Mouse (Mus musculus): ENCODE measurements around the gene Pam. TPM values are rescaled to one million over a fixed set of nuclear protein-coding genes. Genes with fewer than 3 reads are reported as not detected.
A peak's percentile ranks its signal among the peaks of the same experiment; 100 is the strongest.

Gene Pam
- polyA plus RNA-seq, 1 experiment from 2014 or later = 40.7 TPM

GRCm38 (mm10) chr1:97785685-97786393 is 309.6 kb downstream of the Pam start:
- Histone ChIP-seq H3K4me1 (no peaks in the 10 kb centered on the region), H3K4me2 (no peak overlapping the region), H3K36me3 (replicated peaks) (no peaks in the 10 kb centered on the region), H3K4me3 (no peak overlapping the region), H3K27ac (no peak overlapping the region), H3K9me3 (no peaks in the 10 kb centered on the region), H3K27me3 (replicated peaks) (no peaks in the 10 kb centered on the region), H3K9ac (no peak overlapping the region)
- no peak for ATAC-seq (replicated peaks)
- WGBS = 93% methylated on average over 11 of the region's 11 CpGs

GRCm38 (mm10) chr1:97784928-97785327 is 310.5 kb downstream of the Pam start:
- H3K4me1 ChIP-seq = no peaks in the 10 kb centered on the region

GRCm38 (mm10) chr1:97781674-97782073 is 313.8 kb downstream of the Pam start:
- Histone ChIP-seq H3K36me3 (replicated peaks) (no peaks in the 10 kb centered on the region), H3K9me3 (no peaks in the 10 kb centered on the region), H3K4me2 (no peak overlapping the region), H3K4me1 (no peaks in the 10 kb centered on the region), H3K9ac (no peak overlapping the region), H3K27ac (no peak overlapping the region), H3K4me3 (no peak overlapping the region), H3K27me3 (replicated peaks) (no peaks in the 10 kb centered on the region)
- 96% methylated on average over 7 of the region's 7 CpGs for WGBS
- no peak for ATAC-seq (replicated peaks)

More at GRCm38 (mm10) chr1:97784928-97785327, 310.5 kb downstream of the Pam start:
- Histone ChIP-seq H3K36me3 (replicated peaks) (no peaks in the 10 kb centered on the region), H3K27ac (no peak overlapping the region), H3K4me3 (no peak overlapping the region), H3K27me3 (replicated peaks) (no peaks in the 10 kb centered on the region), H3K9me3 (no peaks in the 10 kb centered on the region), H3K4me2 (no peak overlapping the region), H3K9ac (no peak overlapping the region)
- WGBS = 75% methylated on average over 7 of the region's 7 CpGs
- no peak for ATAC-seq (replicated peaks)

- no peaks in the 10 kb centered on the region for H3K9me3 ChIP-seq
- H3K4me2 ChIP-seq = no peak overlapping the region
- ATAC-seq (replicated peaks) = no peak
- no peak overlapping the region for H3K4me3 ChIP-seq
- H3K27ac ChIP-seq = no peak overlapping the region
- 93% methylated on average over 2 of the region's 2 CpGs for WGBS
- H3K9ac ChIP-seq = no peak overlapping the region
- H3K36me3 ChIP-seq (replicated peaks) = no peaks in the 10 kb centered on the region
- H3K4me1 ChIP-seq = peaks cover 3% of the 10 kb centered on the region
- 0 out of 2 replicates have a peak, but pooled peaks cover 3% of the 10 kb centered on the region for H3K27me3 ChIP-seq (replicated peaks)
Observed at GRCm38 (mm10) chr1:97773973-97774372, 321.5 kb downstream of the Pam start.

GRCm38 (mm10) chr1:97773362-97773761 is 322.1 kb downstream of the Pam start:
- H3K4me2 ChIP-seq = no peak overlapping the region
- 0 out of 2 replicates have a peak, but pooled peaks cover 3% of the 10 kb centered on the region for H3K27me3 ChIP-seq (replicated peaks)
- no peaks in the 10 kb centered on the region for H3K36me3 ChIP-seq (replicated peaks)
- no peak overlapping the region for H3K9ac ChIP-seq
- no peak overlapping the region for H3K4me3 ChIP-seq
- 94% methylated on average over 6 of the region's 6 CpGs for WGBS
- no peaks in the 10 kb centered on the region for H3K9me3 ChIP-seq
- H3K27ac ChIP-seq = no peak overlapping the region
- peaks cover 7% of the 10 kb centered on the region for H3K4me1 ChIP-seq
- no peak for ATAC-seq (replicated peaks)

- no peaks in the 10 kb centered on the region for H3K9me3 ChIP-seq
- WGBS = 96% methylated on average over 5 of the region's 5 CpGs
- H3K27ac ChIP-seq = no peak overlapping the region
Observed at GRCm38 (mm10) chr1:97771727-97772126, 323.7 kb downstream of the Pam start.

GRCm38 (mm10) chr1:97771118-97771517 is 324.3 kb downstream of the Pam start:
- no peak overlapping the region; the same call in 1 of the 2 replicates for H3K4me3 ChIP-seq

More at GRCm38 (mm10) chr1:97771727-97772126, 323.7 kb downstream of the Pam start:
- Histone ChIP-seq H3K4me2 (no peak overlapping the region), H3K4me1 (peaks cover 21% of the 10 kb centered on the region), H3K36me3 (replicated peaks) (no peaks in the 10 kb centered on the region), H3K9ac (no peak overlapping the region), H3K27me3 (replicated peaks) (0 out of 2 replicates have a peak, but pooled peaks cover 3% of the 10 kb centered on the region), H3K4me3 (no peak overlapping the region)
- ATAC-seq (replicated peaks) = no peak

GRCm38 (mm10) chr1:97769904-97770753 is 325.3 kb downstream of the Pam start, which contains the start of the genes Gin1 and Ppip5k2:
Gene Gin1, plus strand, starts transcription at chr1:97770172.
Gene Ppip5k2, minus strand, starts transcription at chr1:97770411.
- peak within 1 kb of the TSS; percentile 76 for H3K9ac ChIP-seq
- H3K4me3 ChIP-seq = peak within 1 kb of the TSS; percentile 83
- peaks cover 31% of the 10 kb centered on the region for H3K4me1 ChIP-seq
- H3K27ac ChIP-seq = peak within 1 kb of the TSS; percentile 92
- no peaks in the 10 kb centered on the region for H3K9me3 ChIP-seq
- under 1% methylated on average over 66 of the region's 66 CpGs for WGBS
- ATAC-seq (replicated peaks) = peak; percentile 99
- peak within 1 kb of the TSS; percentile 63 for H3K4me2 ChIP-seq
- 0 out of 2 replicates have a peak, but pooled peaks cover 3% of the 10 kb centered on the region for H3K27me3 ChIP-seq (replicated peaks)
- H3K36me3 ChIP-seq (replicated peaks) = no peaks in the 10 kb centered on the region

More at GRCm38 (mm10) chr1:97771118-97771517, 324.3 kb downstream of the Pam start:
- Histone ChIP-seq H3K9me3 (no peaks in the 10 kb centered on the region), H3K27me3 (replicated peaks) (0 out of 2 replicates have a peak, but pooled peaks cover 3% of the 10 kb centered on the region), H3K4me1 (peaks cover 22% of the 10 kb centered on the region), H3K4me2 (peak overlapping the region; percentile 60; the same call in 1 of the 2 replicates), H3K9ac (no peak overlapping the region), H3K27ac (no peak overlapping the region), H3K36me3 (replicated peaks) (no peaks in the 10 kb centered on the region)
- WGBS = 56% methylated on average over 7 of the region's 7 CpGs
- ATAC-seq (replicated peaks) = no peak

GRCm38 (mm10) chr1:97769294-97769903 is 326.0 kb downstream of the Pam start:
- peak; percentile 82 for ATAC-seq (replicated peaks)
- H3K4me2 ChIP-seq = peak overlapping the region; percentile 63
- no peaks in the 10 kb centered on the region for H3K36me3 ChIP-seq (replicated peaks)
- H3K27ac ChIP-seq = peak overlapping the region; percentile 92
- WGBS = under 1% methylated on average over 40 of the region's 40 CpGs
- 0 out of 2 replicates have a peak, but pooled peaks cover 3% of the 10 kb centered on the region for H3K27me3 ChIP-seq (replicated peaks)
- peak overlapping the region; percentile 76 for H3K9ac ChIP-seq
- H3K4me3 ChIP-seq = peak overlapping the region; percentile 83
- H3K4me1 ChIP-seq = peaks cover 33% of the 10 kb centered on the region
- H3K9me3 ChIP-seq = no peaks in the 10 kb centered on the region

GRCm38 (mm10) chr1:97768906-97769293 is 326.5 kb downstream of the Pam start:
- 12% methylated on average over 7 of the region's 7 CpGs for WGBS
- H3K9me3 ChIP-seq = no peaks in the 10 kb centered on the region
- ATAC-seq (replicated peaks) = no peak

GRCm38 (mm10) chr1:97768089-97768488 is 327.4 kb downstream of the Pam start:
- H3K36me3 ChIP-seq (replicated peaks) = no peaks in the 10 kb centered on the region
- WGBS = 78% methylated on average over 2 of the region's 2 CpGs
- H3K4me3 ChIP-seq = peak overlapping the region; percentile 83
- H3K4me2 ChIP-seq = peak overlapping the region; percentile 63
- H3K9ac ChIP-seq = no peak overlapping the region
- ATAC-seq (replicated peaks) = no peak
- no peak overlapping the region for H3K27ac ChIP-seq
- peaks cover 33% of the 10 kb centered on the region for H3K4me1 ChIP-seq
- H3K9me3 ChIP-seq = no peaks in the 10 kb centered on the region
- H3K27me3 ChIP-seq (replicated peaks) = 0 out of 2 replicates have a peak, but pooled peaks cover 3% of the 10 kb centered on the region

More at GRCm38 (mm10) chr1:97768906-97769293, 326.5 kb downstream of the Pam start:
- H3K4me3 ChIP-seq = peak overlapping the region; percentile 83
- peaks cover 33% of the 10 kb centered on the region for H3K4me1 ChIP-seq
- H3K36me3 ChIP-seq (replicated peaks) = no peaks in the 10 kb centered on the region
- H3K4me2 ChIP-seq = peak overlapping the region; percentile 63
- peak overlapping the region; percentile 92 for H3K27ac ChIP-seq
- 0 out of 2 replicates have a peak, but pooled peaks cover 3% of the 10 kb centered on the region for H3K27me3 ChIP-seq (replicated peaks)
- peak overlapping the region; percentile 76 for H3K9ac ChIP-seq

Measured in midbrain, embryonic 15.5 days (tissue).